Mouse (Mus musculus) lung, postnatal 0 days (tissue): ENCODE measurements around the gene Cul4a. TPM values are rescaled to one million over a fixed set of nuclear protein-coding genes. Genes with fewer than 3 reads are reported as not detected.
"Not testable (repeated sequence)": the region's sequence is repeated elsewhere in the genome, so short reads cannot be mapped to it uniquely, and the experiment has no call there.

Experiments used
- ATAC-seq: fragments of 200-750 bp; cut with Nextera tagmentation; 2 replicates; pipeline ENCODE4 v1.8.0; 2017; ENCODE audit warnings: moderate library complexity
- DNase-seq: peaks from one replicate; pipeline ENCODE4 v3.0.0-alpha.2; 2016; ENCODE audit warnings: low spot score
- H3K27ac ChIP-seq: fragments of 300-500 bp; sonication (generic); 2 replicates; pipeline ENCODE4 v1.5.1; 2014; ENCODE audit warnings: antibody characterized with exemption, mild to moderate bottlenecking, low read length, mixed read lengths
- H3K27me3 ChIP-seq: fragments of 300-500 bp; sonication (generic); replicated peaks from 2 replicates; pipeline ENCODE4 v1.6.1; 2014; ENCODE audit warnings: low read length, mixed read lengths; ENCODE audit not compliant: insufficient read depth
- H3K36me3 ChIP-seq: fragments of 300-500 bp; sonication (generic); 2 replicates; pipeline ENCODE4 v1.6.1; 2014; ENCODE audit warnings: low read length, mixed read lengths; ENCODE audit not compliant: insufficient read depth
- H3K4me1 ChIP-seq: fragments of 300-500 bp; sonication (generic); 2 replicates; pipeline ENCODE4 v1.6.1; 2014; ENCODE audit warnings: antibody characterized with exemption, low read depth, low read length, mixed read lengths; ENCODE audit not compliant: insufficient read depth
- H3K4me2 ChIP-seq: fragments of 300-500 bp; sonication (generic); replicated peaks from 2 replicates; pipeline ENCODE4 v1.6.1; 2014; ENCODE audit warnings: low read depth, mild to moderate bottlenecking, low read length, moderate library complexity, mixed read lengths
- H3K4me3 ChIP-seq: fragments of 300-500 bp; sonication (generic); 2 replicates; pipeline ENCODE4 v1.5.1; 2014; ENCODE audit warnings: low read depth, low read length
- H3K9ac ChIP-seq: fragments of 300-500 bp; sonication (generic); replicated peaks from 2 replicates; pipeline ENCODE4 v1.6.1; 2014; ENCODE audit warnings: low read depth, mild to moderate bottlenecking
- H3K9me3 ChIP-seq: fragments of 300-500 bp; sonication (generic); 2 replicates; pipeline ENCODE4 v1.6.1; 2016; ENCODE audit warnings: low read length, mixed read lengths
- CTCF ChIP-seq: IDR thresholded peaks from 2 replicates; pipeline ENCODE4 v1.5.1; 2016; ENCODE audit warnings: antibody characterized with exemption, mild to moderate bottlenecking
- EP300 ChIP-seq: IDR thresholded peaks from 2 replicates; pipeline ENCODE4 v1.6.1; 2016; ENCODE audit warnings: antibody characterized with exemption, mild to moderate bottlenecking, control low read depth
- WGBS: fragments of 180-500 bp; shearing (Covaris S2); extraction: QIAGEN DNeasy Blood & Tissue Kit; methylation state at CpG from one replicate; pipeline ENCODE4 v1.1.7; 2014; 5-methylcytosine and 5-hydroxymethylcytosine counted together
- polyA plus RNA-seq: library from polyadenylated mRNA; unstranded; fragments of >200 nt; fragmentation: Nextera tagmentation; extraction: Ambion mirVana; gene quantifications from 2 replicates; pipeline ENCODE4 v1.2.1, GENCODE M21; 2015

Gene Cul4a
- 59.5 and 61.2 TPM in 2 replicates for polyA plus RNA-seq

DNA sequence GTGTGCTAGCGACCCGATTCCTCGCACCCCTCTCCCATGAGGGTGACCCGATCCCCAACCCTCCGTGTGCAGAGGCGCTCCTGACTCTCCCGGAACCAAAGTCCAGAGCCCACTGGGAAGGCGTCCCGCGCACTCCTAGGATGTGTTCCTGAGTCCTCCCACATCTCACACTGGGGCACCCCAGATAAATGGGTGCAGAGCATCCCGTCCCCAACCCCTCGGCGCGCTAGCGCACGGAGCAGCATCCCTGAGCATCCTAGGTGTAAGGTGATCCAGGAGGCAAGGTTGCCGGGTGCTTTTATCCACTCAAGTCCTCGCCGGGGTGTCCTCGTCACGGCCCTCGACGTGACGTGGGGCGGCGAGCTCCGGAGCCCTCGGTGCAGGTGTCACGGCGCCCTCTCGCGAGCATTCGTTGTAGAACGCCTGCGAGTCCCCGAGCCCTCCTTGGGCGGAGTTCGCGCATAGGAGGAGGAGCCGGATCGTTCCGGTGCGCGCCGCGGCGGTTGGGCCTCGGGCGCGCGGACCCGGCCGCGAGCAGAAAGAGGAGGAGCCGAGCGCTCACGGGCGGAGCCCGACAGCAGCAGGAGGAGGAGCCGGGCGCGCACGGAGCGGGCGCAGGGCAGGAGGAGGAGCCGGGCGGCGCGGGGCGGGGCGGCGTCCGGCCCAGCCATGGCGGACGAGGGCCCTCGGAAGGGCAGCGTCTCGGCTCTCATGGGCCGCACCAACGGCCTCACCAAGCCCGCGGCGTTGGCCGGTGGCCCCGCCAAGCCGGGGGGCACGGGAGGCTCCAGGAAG, at the start of gene Cul4a, which contains the start of gene Pcid2:
Cul4a (plus strand) TSS at position 535 of the 795 bp plus-strand sequence.
Pcid2 (minus strand) TSS at position 373 of the 795 bp plus-strand sequence.
- Histone ChIP-seq H3K27ac (peak within 1 kb of the TSS; percentile 95), H3K4me3 (peak within 1 kb of the TSS; percentile 95), H3K4me1 (peaks cover 4% of the 10 kb centered on the region; the same call in 1 of the 2 replicates), H3K27me3 (no peaks in the 10 kb centered on the region), H3K9me3 (no peaks in the 10 kb centered on the region), H3K9ac (peak within 1 kb of the TSS; percentile 98), H3K4me2 (peak within 1 kb of the TSS; percentile 63), H3K36me3 (no peaks in the 10 kb centered on the region; the same call in 1 of the 2 replicates)
- 2% methylated on average over 74 of the region's 87 CpGs for WGBS
- ATAC-seq, result peak; percentile 96
- TF ChIP-seq CTCF (peak; percentile 80), EP300 (no peak; the same call in 1 of the 2 replicates)
- peak; percentile 99 for DNase-seq

DNA sequence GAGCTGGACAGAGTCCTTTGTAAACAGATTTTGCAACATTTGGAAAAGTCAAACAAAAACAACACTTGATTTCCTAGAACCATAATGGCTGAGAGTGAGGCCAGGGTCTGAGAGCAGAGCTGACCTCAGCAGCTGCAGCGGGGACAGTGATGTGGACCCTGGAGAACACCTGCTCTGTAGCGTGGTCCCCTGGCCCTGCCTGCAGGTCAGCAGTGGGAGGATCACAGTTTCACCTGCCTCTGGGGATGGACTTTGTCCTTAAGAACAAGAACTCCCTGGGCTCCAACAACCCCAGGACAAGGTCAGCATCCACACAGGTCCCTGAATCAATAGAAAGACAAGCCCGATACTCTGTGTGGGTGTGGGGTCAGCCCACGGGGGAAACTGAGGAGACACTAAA, 48.1 kb upstream of the Cul4a start:
- DNase-seq (no peak), ATAC-seq (no peak)
- no peak overlapping the region for H3K9ac ChIP-seq
- TF ChIP-seq EP300, result no peak
- TF ChIP-seq CTCF, result no peak
- H3K4me1 ChIP-seq, result no peaks in the 10 kb centered on the region
- H3K9me3 ChIP-seq, result no peaks in the 10 kb centered on the region
- no peaks in the 10 kb centered on the region for H3K27me3 ChIP-seq
- H3K4me3 ChIP-seq, result no peak overlapping the region
- no peak overlapping the region for H3K4me2 ChIP-seq
- H3K27ac ChIP-seq, result no peak overlapping the region
- 71% methylated on average over 4 of the region's 4 CpGs for WGBS
- H3K36me3 ChIP-seq, result no peaks in the 10 kb centered on the region

DNA sequence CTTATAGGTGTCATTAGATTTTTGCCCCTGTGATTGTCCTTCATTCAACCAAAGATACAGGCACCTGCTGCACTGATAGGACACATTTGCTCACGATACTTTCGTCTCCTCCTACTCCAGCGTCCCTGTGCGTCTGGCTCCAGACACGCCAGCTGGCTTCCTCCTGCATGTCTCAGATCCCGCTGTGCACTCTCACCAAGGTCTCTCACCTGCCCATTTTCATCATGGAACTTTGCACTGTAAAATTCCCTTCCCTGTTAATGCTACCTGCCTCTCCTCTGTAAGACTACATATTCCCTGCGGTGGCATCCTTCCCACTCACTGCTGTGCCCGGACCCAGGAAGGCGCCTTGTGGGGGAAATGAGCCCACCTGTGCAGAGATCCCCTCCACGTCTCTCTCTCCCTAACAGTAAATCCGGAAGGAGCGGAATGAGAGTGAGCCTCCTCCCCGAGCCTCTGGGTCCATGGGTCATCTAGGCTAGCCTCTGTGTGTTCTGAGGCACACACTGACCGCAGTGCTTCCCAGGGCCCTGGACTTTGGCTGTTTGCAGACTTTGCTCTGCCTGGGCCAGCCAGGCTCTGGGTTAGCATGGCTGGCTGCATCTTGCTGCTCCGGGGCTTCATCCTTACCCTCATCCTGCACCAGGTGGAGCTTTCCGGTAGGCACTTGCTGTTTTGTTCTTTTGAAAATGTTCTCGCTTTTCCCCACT, 44.8 kb upstream of the Cul4a start, which contains the start of gene Proz:
Proz (plus strand) TSS at position 474 of the 710 bp plus-strand sequence.
- ATAC-seq, result no peak
- DNase-seq, result no peak
- TF ChIP-seq EP300, result no peak
- TF ChIP-seq CTCF, result no peak
- Histone ChIP-seq H3K4me1 (no peaks in the 10 kb centered on the region), H3K9me3 (no peaks in the 10 kb centered on the region), H3K9ac (no peak within 1 kb of the TSS), H3K27me3 (no peaks in the 10 kb centered on the region), H3K4me3 (no peak within 1 kb of the TSS), H3K27ac (no peak within 1 kb of the TSS), H3K4me2 (no peak within 1 kb of the TSS), H3K36me3 (no peaks in the 10 kb centered on the region)
- WGBS, result 69% methylated on average over 17 of the region's 17 CpGs

DNA sequence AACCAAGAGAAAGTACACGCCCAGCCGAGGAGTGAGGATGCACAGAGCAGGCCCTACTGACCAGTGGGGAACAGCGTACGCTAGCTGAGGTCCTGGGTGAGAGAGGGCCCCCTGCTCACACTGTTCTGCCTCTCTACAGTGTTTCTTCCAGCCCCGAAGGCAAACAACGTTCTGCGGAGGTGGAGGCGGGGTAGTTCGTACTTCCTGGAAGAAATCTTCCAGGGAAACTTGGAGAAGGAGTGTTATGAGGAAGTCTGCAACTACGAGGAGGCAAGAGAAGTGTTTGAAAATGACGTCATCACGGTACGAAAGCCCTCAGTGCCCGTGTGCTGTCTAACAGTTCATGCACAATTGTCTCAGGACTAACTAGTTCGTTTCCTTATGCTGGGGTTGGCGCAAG, 42.3 kb upstream of the Cul4a start:
- TF ChIP-seq CTCF, result no peak
- TF ChIP-seq EP300, result 0 out of 2 replicates have a peak, but pooled peaks have one; percentile 28
- Histone ChIP-seq H3K36me3 (no peaks in the 10 kb centered on the region), H3K4me2 (no peak overlapping the region), H3K27ac (peak overlapping the region; percentile 43; the same call in 1 of the 2 replicates), H3K27me3 (no peaks in the 10 kb centered on the region), H3K9ac (no peak overlapping the region), H3K4me1 (no peaks in the 10 kb centered on the region), H3K9me3 (no peaks in the 10 kb centered on the region), H3K4me3 (no peak overlapping the region)
- DNase-seq, result peak; percentile 91
- ATAC-seq, result peak; percentile 83
- WGBS, result 41% methylated on average over 16 of the region's 16 CpGs

DNA sequence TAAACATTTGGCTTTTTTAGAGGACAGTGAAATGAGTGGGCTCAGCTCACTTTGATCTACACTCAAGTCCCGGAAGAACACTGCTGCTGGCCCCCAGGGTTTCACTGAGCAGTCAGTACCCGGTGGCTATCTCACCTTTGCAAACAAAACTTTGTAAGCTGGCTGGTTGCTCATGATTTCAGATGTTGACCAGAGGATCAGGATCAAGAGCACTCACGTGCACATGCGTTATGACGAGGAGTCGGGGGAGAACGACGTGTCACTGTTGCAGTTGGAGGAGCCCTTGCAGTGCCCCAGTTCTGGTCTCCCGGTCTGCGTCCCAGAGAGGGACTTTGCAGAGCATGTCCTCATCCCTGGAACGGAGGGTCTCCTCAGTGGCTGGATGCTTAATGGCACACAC, 32.2 kb upstream of the Cul4a start:
- H3K4me1 ChIP-seq, result no peaks in the 10 kb centered on the region
- H3K4me3 ChIP-seq, result no peak overlapping the region
- DNase-seq (peak; percentile 46), ATAC-seq (peak; percentile 59)
- no peaks in the 10 kb centered on the region for H3K9me3 ChIP-seq
- H3K27ac ChIP-seq, result no peak overlapping the region
- H3K9ac ChIP-seq, result no peak overlapping the region
- TF ChIP-seq EP300, result no peak
- H3K27me3 ChIP-seq, result no peaks in the 10 kb centered on the region
- no peak overlapping the region for H3K4me2 ChIP-seq
- 67% methylated on average over 11 of the region's 11 CpGs for WGBS
- peaks cover 22% of the 10 kb centered on the region for H3K36me3 ChIP-seq

DNA sequence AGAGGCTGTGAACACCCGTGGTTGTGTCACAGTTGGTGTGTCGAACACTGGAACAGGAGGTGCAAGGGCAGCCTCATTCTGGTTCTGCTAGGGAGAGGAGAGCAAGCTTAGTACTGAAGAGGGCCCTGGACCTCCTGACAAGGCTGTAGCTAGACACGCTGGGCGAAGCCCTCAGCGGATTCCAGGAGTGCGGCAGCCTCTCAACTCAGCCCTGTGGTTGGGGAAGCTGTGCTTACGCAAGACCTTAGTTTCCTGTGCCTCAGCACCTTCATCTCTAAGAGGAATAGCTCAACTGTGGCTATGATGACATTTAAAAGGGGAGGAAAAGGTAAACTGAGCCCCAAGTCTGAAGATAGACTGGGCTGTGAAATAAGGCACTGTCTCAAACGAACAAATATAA, 30.4 kb upstream of the Cul4a start:
- H3K4me1 ChIP-seq, result no peaks in the 10 kb centered on the region
- H3K27ac ChIP-seq, result peak overlapping the region; percentile 47
- no peak overlapping the region for H3K4me3 ChIP-seq
- no peak overlapping the region for H3K9ac ChIP-seq
- H3K36me3 ChIP-seq, result peaks cover 38% of the 10 kb centered on the region
- no peak overlapping the region for H3K4me2 ChIP-seq
- TF ChIP-seq EP300, result no peak
- no peak for TF ChIP-seq CTCF
- H3K9me3 ChIP-seq, result no peaks in the 10 kb centered on the region
- no peaks in the 10 kb centered on the region for H3K27me3 ChIP-seq
- ATAC-seq, result peak; percentile 92
- WGBS, result 74% methylated on average over 8 of the region's 8 CpGs
- peak; percentile 71 for DNase-seq

DNA sequence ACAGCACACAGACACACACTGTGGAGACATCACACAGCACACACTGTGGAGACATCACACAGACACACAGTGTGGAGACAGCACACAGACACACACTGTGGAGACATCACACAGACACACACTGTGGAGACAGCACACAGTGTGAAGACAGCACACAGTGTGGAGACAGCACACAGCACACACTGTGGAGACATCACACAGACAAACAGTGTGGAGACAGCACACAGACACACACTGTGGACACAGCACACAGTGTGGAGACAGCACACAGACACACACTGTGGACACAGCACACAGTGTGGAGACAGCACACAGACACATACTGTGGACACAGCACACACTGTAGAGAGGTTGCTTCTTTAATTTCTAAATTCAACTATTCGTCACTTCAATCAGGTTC, 29.8 kb upstream of the Cul4a start:
- WGBS, result 85% methylated on average over 1 of the region's 1 CpGs
- H3K27me3 ChIP-seq, result not testable (repeated sequence)

More for the DNA sequence above, 29.8 kb upstream of the Cul4a start:
- not testable (repeated sequence) for H3K9ac ChIP-seq, H3K4me2 ChIP-seq, H3K27ac ChIP-seq, DNase-seq, H3K4me3 ChIP-seq, H3K4me1 ChIP-seq, ATAC-seq, H3K9me3 ChIP-seq
- peaks cover 43% of the 10 kb centered on the region for H3K36me3 ChIP-seq
